Mouse (Mus musculus) midbrain, embryonic 11.5 days (tissue): ENCODE data around the gene Gm340. TPM values are rescaled to one million over a fixed set of nuclear protein-coding genes. Genes with fewer than 3 reads are reported as not detected.

Experiments
- ATAC-seq: fragments of 200-750 bp; cut with Nextera tagmentation; 2 replicates; pipeline ENCODE4 v1.8.0; 2017; ENCODE audit warnings: moderate TSS enrichment, moderate library complexity; ENCODE audit not compliant: low FRiP score
- DNase-seq: peaks from one replicate; pipeline ENCODE4 v3.0.0; 2015; ENCODE audit warnings: low spot score; ENCODE audit errors: missing footprints
- H3K27ac ChIP-seq: fragments of 300-500 bp; sonication (generic); 2 replicates; pipeline ENCODE4 v1.5.1; 2014; ENCODE audit warnings: low read depth, low read length
- H3K27me3 ChIP-seq: fragments of 300-500 bp; sonication (generic); 2 replicates; pipeline ENCODE4 v1.6.1; 2014; ENCODE audit warnings: mild to moderate bottlenecking, low read length, moderate library complexity, mixed read lengths; ENCODE audit not compliant: control insufficient read depth, insufficient read depth
- H3K36me3 ChIP-seq: fragments of 300-500 bp; sonication (generic); 2 replicates; pipeline ENCODE4 v1.6.1; 2014; ENCODE audit warnings: mild to moderate bottlenecking, low read length, moderate library complexity, mixed read lengths; ENCODE audit not compliant: control insufficient read depth, insufficient read depth
- H3K4me1 ChIP-seq: fragments of 300-500 bp; sonication (generic); 2 replicates; pipeline ENCODE4 v1.6.1; 2014; ENCODE audit warnings: low read length; ENCODE audit not compliant: control insufficient read depth, insufficient read depth
- H3K4me2 ChIP-seq: fragments of 300-500 bp; sonication (generic); 2 replicates; pipeline ENCODE4 v1.6.1; 2014; ENCODE audit warnings: mild to moderate bottlenecking, moderate library complexity
- H3K4me3 ChIP-seq: fragments of 300-500 bp; sonication (generic); 2 replicates; pipeline ENCODE4 v1.5.1; 2014; ENCODE audit warnings: low read depth, low read length
- H3K9ac ChIP-seq: fragments of 300-500 bp; sonication (generic); 2 replicates; pipeline ENCODE4 v1.6.1; 2014; ENCODE audit warnings: low read length
- H3K9me3 ChIP-seq: fragments of 300-500 bp; sonication (generic); 2 replicates; pipeline ENCODE4 v1.6.1; 2016; ENCODE audit warnings: low read length; ENCODE audit not compliant: control insufficient read depth
- WGBS: fragments of 180-500 bp; shearing (Covaris S2); extraction: QIAGEN DNeasy Blood & Tissue Kit; methylation state at CpG from one replicate; pipeline ENCODE4 v1.1.7; 2014; 5-methylcytosine and 5-hydroxymethylcytosine counted together
- polyA plus RNA-seq: library from polyadenylated mRNA; unstranded; fragments of >200 nt; fragmentation: Nextera tagmentation; extraction: Ambion mirVana; gene quantifications from 2 replicates; pipeline ENCODE4 v1.2.1, GENCODE M21; 2014

Gm340 gene
- polyA plus RNA-seq, 1 experiment from 2014 or later, result 4.9 TPM

DNA sequence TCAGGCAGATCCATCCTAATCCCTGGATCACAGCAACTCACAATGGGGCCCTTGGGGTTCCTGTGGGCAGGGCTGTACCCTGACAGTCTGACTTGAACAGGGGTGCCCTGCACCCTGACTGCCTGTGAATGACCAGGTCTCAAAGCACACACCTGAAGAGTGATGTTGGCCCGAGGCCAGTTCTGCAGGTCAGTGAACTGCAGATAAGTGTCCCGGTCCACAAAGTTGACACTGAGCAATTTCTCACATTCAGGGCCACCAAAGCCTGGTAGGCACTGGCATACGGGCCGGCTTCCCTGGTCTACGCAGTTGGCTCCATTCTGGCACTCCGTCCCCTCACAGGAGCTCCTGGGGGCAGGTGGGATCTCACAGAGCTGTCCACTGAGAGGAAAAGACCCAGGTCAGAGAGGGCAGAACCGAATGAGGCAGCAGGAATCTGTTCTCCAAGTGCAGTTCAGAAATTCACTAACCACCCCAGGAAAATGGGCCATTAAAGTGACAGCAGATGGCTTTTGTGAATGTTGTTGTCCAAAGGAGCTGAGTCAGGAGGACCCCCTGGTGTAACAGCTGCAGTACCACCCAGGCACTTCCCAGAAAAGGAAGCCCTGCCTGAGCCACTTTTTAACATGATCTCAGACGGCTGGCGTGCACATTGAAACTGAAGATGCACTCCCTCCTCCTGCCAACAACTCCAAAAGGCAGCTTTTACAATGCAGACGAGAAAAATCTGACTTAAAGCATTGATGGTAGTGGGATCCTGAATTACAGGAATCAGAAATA lies 24.2 kb downstream of the Gm340 start:
- DNase-seq, result no peak
- Histone ChIP-seq H3K27ac (no peak overlapping the region), H3K9me3 (no peaks in the 10 kb centered on the region), H3K4me2 (no peak overlapping the region), H3K36me3 (no peaks in the 10 kb centered on the region), H3K27me3 (no peaks in the 10 kb centered on the region), H3K4me3 (no peak overlapping the region), H3K9ac (no peak overlapping the region), H3K4me1 (no peaks in the 10 kb centered on the region)
- WGBS, result 82% methylated on average over 10 of the region's 10 CpGs
- no peak for ATAC-seq

GRCm38 (mm10) chr19:41611683-41612082 lies 29.5 kb downstream of the Gm340 start:
- DNase-seq (no peak), ATAC-seq (no peak)
- Histone ChIP-seq H3K27me3 (peaks cover 12% of the 10 kb centered on the region), H3K4me3 (no peak overlapping the region), H3K27ac (no peak overlapping the region), H3K4me1 (peaks cover 17% of the 10 kb centered on the region), H3K9ac (no peak overlapping the region), H3K4me2 (no peak overlapping the region), H3K9me3 (no peaks in the 10 kb centered on the region), H3K36me3 (no peaks in the 10 kb centered on the region)
- WGBS, result 85% methylated on average over 6 of the region's 6 CpGs

DNA sequence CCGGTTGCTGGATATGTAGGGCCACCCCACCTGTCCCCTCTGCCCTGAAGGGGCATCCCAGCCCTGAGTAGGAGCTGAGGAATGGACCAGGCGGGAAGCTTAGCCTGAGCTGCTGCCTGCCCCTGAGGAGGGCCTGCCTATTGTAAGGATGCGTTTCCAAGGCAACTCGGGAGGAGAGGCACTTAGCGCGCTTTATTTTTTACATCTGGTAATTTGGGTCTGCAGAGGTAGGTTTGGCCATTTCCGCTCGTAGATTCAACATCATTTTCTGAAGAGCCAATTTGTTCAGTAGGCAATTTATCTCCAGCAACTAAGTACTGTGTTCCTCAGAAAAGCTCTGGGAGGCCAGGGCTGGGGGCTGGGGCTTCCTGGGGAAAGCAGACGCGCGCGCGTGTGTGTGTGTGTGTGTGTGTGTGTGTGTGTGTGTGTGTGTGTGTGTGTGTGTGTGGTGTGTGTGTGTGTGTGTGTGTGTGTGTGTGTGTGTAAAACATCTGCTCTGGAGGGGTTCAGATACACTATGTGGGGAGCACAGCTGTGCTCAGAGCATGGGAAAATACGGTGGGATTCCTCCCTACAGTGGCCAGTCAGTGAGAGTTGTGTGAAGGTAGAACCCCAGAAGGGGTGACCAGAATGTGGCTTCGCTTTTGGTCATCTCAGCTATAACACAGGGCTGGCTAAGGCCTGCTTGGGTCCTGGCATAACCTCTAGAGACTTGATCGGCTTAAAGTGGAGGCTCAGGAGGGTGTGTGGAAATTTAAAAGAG lies 31.3 kb downstream of the Gm340 start:
- Histone ChIP-seq H3K9ac (no peak overlapping the region), H3K27ac (no peak overlapping the region), H3K27me3 (peaks cover 12% of the 10 kb centered on the region), H3K4me2 (peak overlapping the region; percentile 32; the same call in 1 of the 2 replicates), H3K36me3 (no peaks in the 10 kb centered on the region), H3K4me1 (peaks cover 23% of the 10 kb centered on the region), H3K4me3 (no peak overlapping the region), H3K9me3 (no peaks in the 10 kb centered on the region)
- peak; percentile 56; the same call in 1 of the 2 replicates for ATAC-seq
- DNase-seq, result peak; percentile 95
- 22% methylated on average over 16 of the region's 16 CpGs for WGBS

GRCm38 (mm10) chr19:41615606-41616224 lies 33.5 kb downstream of the Gm340 start:
- Histone ChIP-seq H3K4me2 (no peak overlapping the region), H3K36me3 (no peaks in the 10 kb centered on the region), H3K9me3 (no peaks in the 10 kb centered on the region), H3K4me1 (peaks cover 23% of the 10 kb centered on the region), H3K27me3 (peaks cover 12% of the 10 kb centered on the region), H3K27ac (no peak overlapping the region), H3K9ac (no peak overlapping the region), H3K4me3 (no peak overlapping the region)
- ATAC-seq (peak; percentile 84), DNase-seq (peak; percentile 86)
- 48% methylated on average over 11 of the region's 11 CpGs for WGBS

DNA sequence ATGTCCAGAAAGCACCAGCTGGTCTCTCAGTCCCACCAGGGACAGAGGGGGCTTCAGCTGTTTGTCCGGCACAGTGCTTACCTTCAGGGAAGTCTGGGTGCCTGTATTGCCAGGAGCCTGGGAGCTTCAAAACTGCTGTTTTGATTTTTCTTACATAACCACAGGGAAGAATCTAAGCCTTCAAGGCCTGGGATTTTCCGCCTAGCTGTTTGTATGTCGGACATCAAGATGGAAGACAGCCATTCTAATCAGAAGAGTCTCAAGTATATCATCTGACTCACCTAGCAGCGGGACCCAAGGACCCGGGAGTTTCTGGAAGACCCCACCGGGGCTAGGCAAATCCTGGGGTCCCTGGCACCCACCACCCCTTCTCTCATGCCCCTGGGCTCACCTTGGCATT lies 34.1 kb downstream of the Gm340 start:
- Histone ChIP-seq H3K4me1 (peaks cover 23% of the 10 kb centered on the region), H3K27ac (no peak overlapping the region), H3K36me3 (no peaks in the 10 kb centered on the region), H3K9ac (no peak overlapping the region), H3K4me3 (no peak overlapping the region), H3K4me2 (no peak overlapping the region), H3K27me3 (peaks cover 12% of the 10 kb centered on the region), H3K9me3 (no peaks in the 10 kb centered on the region)
- DNase-seq, result peak; percentile 82
- 68% methylated on average over 6 of the region's 6 CpGs for WGBS
- ATAC-seq, result no peak

DNA sequence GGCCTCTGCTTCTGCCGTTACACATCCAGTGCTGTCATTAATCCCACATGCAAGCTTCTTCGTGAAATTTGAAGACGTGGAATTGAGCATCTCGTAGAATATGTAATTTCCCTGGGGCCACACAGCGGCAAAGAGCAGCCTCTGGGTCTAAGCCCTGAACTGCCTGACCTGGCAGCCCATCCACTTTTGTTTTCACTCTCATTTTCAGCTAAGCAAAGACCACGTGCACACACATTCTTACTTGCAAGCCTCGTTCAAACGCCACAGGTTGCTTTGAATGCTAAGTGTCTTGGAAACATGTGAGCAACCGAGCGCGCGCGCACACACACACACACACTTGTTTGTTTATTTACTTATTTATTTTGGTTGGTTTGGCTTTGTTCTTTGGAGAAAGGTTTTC lies 34.9 kb downstream of the Gm340 start:
- H3K9me3 ChIP-seq, result no peaks in the 10 kb centered on the region
- no peak overlapping the region for H3K9ac ChIP-seq
- H3K4me1 ChIP-seq, result peaks cover 23% of the 10 kb centered on the region
- no peak overlapping the region for H3K27ac ChIP-seq
- H3K4me3 ChIP-seq, result no peak overlapping the region
- WGBS, result 69% methylated on average over 13 of the region's 13 CpGs
- H3K36me3 ChIP-seq, result no peaks in the 10 kb centered on the region
- no peak for DNase-seq
- H3K27me3 ChIP-seq, result peaks cover 12% of the 10 kb centered on the region
- H3K4me2 ChIP-seq, result no peak overlapping the region
- no peak for ATAC-seq

GRCm38 (mm10) chr19:41618153-41618657 lies 36.0 kb downstream of the Gm340 start:
- Histone ChIP-seq H3K4me1 (peaks cover 21% of the 10 kb centered on the region), H3K9ac (no peak overlapping the region), H3K27me3 (peaks cover 12% of the 10 kb centered on the region), H3K36me3 (no peaks in the 10 kb centered on the region), H3K4me2 (no peak overlapping the region), H3K9me3 (no peaks in the 10 kb centered on the region), H3K4me3 (no peak overlapping the region), H3K27ac (no peak overlapping the region)
- DNase-seq (peak; percentile 83), ATAC-seq (no peak)
- WGBS, result 80% methylated on average over 6 of the region's 6 CpGs

DNA sequence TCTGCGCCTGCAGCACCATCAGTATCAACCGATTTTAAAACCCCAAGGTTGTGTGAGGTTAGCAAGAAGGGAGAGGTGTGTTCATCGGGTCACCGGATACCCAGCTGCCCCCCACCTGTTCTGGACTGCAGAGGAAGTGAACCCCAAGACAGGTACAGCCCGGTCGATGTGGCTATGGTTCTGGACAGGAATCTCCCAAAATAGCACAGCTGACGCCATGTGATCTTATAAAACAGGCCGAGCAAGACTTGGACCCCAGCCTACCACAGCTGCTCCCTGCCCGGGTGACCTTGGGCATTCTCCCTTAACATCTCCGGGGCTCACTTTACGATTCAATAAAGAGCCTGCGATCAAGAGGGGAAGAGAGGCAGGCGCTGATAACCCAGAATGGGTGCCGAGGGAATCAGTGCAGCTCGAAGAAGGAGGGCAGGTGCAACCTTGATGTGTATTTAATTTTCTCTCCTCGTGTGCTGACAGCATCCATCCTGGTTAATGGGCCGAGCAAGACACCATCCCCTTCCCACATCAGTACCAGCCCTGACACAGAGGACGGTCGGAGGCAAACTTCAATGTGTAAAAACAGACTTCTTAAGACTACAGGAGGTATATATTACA lies 36.7 kb downstream of the Gm340 start:
- ATAC-seq (no peak), DNase-seq (no peak)
- H3K4me1 ChIP-seq, result peaks cover 18% of the 10 kb centered on the region
- no peak overlapping the region for H3K4me3 ChIP-seq
- no peak overlapping the region for H3K9ac ChIP-seq
- H3K4me2 ChIP-seq, result no peak overlapping the region
- H3K9me3 ChIP-seq, result no peaks in the 10 kb centered on the region
- no peaks in the 10 kb centered on the region for H3K36me3 ChIP-seq
- WGBS, result 88% methylated on average over 19 of the region's 19 CpGs
- H3K27me3 ChIP-seq, result peaks cover 12% of the 10 kb centered on the region
- no peak overlapping the region for H3K27ac ChIP-seq
